Mouse (Mus musculus) adrenal gland, postnatal 25 days (tissue): Measurements from ENCODE around the gene Rnf185. TPM values are rescaled to one million over a fixed set of nuclear protein-coding genes. Genes with fewer than 3 reads are reported as not detected.

Experiments
- total RNA-seq: library from RNA; stranded (reverse); gene quantifications from 2 replicates; pipeline ENCODE4 v1.2.3, GENCODE M21; 2021

Rnf185 gene
- total RNA-seq, 1 experiment from 2014 or later, result 45.8 TPM

Other genes with a start within 250 kb of the Rnf185 start
- gene Eif4enif1, start 250.0 kb downstream of the Rnf185 start, total RNA-seq, result 60.1 and 67.3 TPM in 2 replicates
- gene Drg1, start 185.9 kb downstream of the Rnf185 start, total RNA-seq, result 90.8 and 117 TPM in 2 replicates
- 33.2 and 51.0 TPM in 2 replicates for gene Patz1, start 163.5 kb downstream of the Rnf185 start, total RNA-seq
- gene Pik3ip1, start 122.0 kb downstream of the Rnf185 start, total RNA-seq, result 13.1 and 18.5 TPM in 2 replicates
- 27.1 and 44.5 TPM in 2 replicates for gene Limk2, start 43.2 kb downstream of the Rnf185 start, total RNA-seq
- gene Pla2g3, start 35.9 kb upstream of the Rnf185 start, total RNA-seq, result 0.18 and 0.33 TPM in 2 replicates
- 0.90 and 1.3 TPM in 2 replicates for gene Inpp5j, start 52.5 kb upstream of the Rnf185 start, total RNA-seq
- gene Selenom, start 62.3 kb upstream of the Rnf185 start, total RNA-seq, result 16.5 and 32.2 TPM in 2 replicates
- gene Smtn, start 88.2 kb upstream of the Rnf185 start, total RNA-seq, result 59.6 and 67.6 TPM in 2 replicates
- 62.3 and 69.5 TPM in 2 replicates for gene Morc2a, start 196.8 kb upstream of the Rnf185 start, total RNA-seq